Mouse (Mus musculus): ENCODE data around the gene Lat. TPM values are rescaled to one million over a fixed set of nuclear protein-coding genes. Genes with fewer than 3 reads are reported as not detected.
"Not testable (repeated sequence)": the region's sequence is repeated elsewhere in the genome, so short reads cannot be mapped to it uniquely, and the experiment has no call there.

The Lat gene
- polyA plus RNA-seq (2016; fragmentation: Nextera tagmentation; extraction: Ambion mirVana), result 2.0 and 2.4 TPM in 2 replicates

- Histone ChIP-seq H3K4me3 (no peak within 1 kb of the TSS), H3K9me3 (no peaks in the 10 kb centered on the region), H3K4me1 (no peaks in the 10 kb centered on the region), H3K36me3 (replicated peaks) (peaks cover 68% of the 10 kb centered on the region), H3K27ac (no peak within 1 kb of the TSS), H3K27me3 (ENCODE audit: poor library complexity, severe bottlenecking) (no peaks in the 10 kb centered on the region)
- no peak for DNase-seq (ENCODE audit: extremely low spot score, low spot score)
- WGBS, result 80% methylated on average over 13 of the region's 13 CpGs
These were observed at the start of gene Lat for GRCm38 (mm10) chr7:126369393-126369792. Gene Lat, minus strand, starts transcription at chr7:126369570.

- Histone ChIP-seq H3K27me3 (ENCODE audit: poor library complexity, severe bottlenecking) (no peaks in the 10 kb centered on the region), H3K36me3 (replicated peaks) (no peaks in the 10 kb centered on the region), H3K4me3 (no peak overlapping the region), H3K4me1 (peaks cover 23% of the 10 kb centered on the region), H3K27ac (no peak overlapping the region), H3K9me3 (no peaks in the 10 kb centered on the region)
- WGBS, result 78% methylated on average over 3 of the region's 3 CpGs
- DNase-seq (ENCODE audit: extremely low spot score, low spot score), result no peak
These were observed 49.1 kb upstream of the Lat start for GRCm38 (mm10) chr7:126418496-126418895.

DNA sequence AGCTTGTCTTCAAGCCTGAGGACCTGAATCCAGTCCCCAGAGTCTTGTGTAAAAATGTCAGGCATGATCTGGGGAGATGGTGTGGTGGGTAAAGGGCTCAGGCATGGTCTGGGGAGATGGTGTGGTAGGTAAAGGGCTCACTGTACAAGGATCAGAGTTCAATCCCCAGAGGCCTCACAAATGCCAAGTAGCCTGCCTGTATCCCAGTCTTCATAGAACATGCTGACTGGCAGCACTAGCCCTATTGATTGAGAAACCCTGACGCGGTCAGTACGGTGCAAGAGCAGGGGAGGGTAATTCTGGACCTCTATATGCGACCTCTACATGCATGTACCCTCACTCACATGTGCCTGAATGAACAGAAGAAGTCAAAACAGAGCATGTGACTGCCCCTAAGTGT lies 48.2 kb upstream of the Lat start:
- H3K4me1 ChIP-seq, result peaks cover 23% of the 10 kb centered on the region
- 73% methylated on average over 4 of the region's 4 CpGs for WGBS
- no peak for DNase-seq (ENCODE audit: extremely low spot score, low spot score)
- H3K9me3 ChIP-seq, result no peaks in the 10 kb centered on the region
- no peaks in the 10 kb centered on the region for H3K27me3 ChIP-seq (ENCODE audit: poor library complexity, severe bottlenecking)
- H3K4me3 ChIP-seq, result no peak overlapping the region
- peak overlapping the region; percentile 86 for H3K27ac ChIP-seq
- no peaks in the 10 kb centered on the region for H3K36me3 ChIP-seq (replicated peaks)

- Histone ChIP-seq H3K4me3 (peak overlapping the region; percentile 14; the same call in 1 of the 2 replicates), H3K27me3 (ENCODE audit: poor library complexity, severe bottlenecking) (no peaks in the 10 kb centered on the region), H3K36me3 (replicated peaks) (no peaks in the 10 kb centered on the region), H3K9me3 (no peaks in the 10 kb centered on the region), H3K27ac (peak overlapping the region; percentile 86), H3K4me1 (peaks cover 23% of the 10 kb centered on the region)
- DNase-seq (ENCODE audit: extremely low spot score, low spot score), result peak; percentile 41
- WGBS, result 4% methylated on average over 8 of the region's 8 CpGs
These were observed 47.7 kb upstream of the Lat start for GRCm38 (mm10) chr7:126417045-126417444.

GRCm38 (mm10) chr7:126416615-126417014 lies 47.2 kb upstream of the Lat start:
- no peak for DNase-seq (ENCODE audit: extremely low spot score, low spot score)
- Histone ChIP-seq H3K4me1 (peaks cover 23% of the 10 kb centered on the region), H3K4me3 (peak overlapping the region; percentile 14; the same call in 1 of the 2 replicates), H3K27ac (peak overlapping the region; percentile 86), H3K9me3 (no peaks in the 10 kb centered on the region), H3K36me3 (replicated peaks) (no peaks in the 10 kb centered on the region), H3K27me3 (ENCODE audit: poor library complexity, severe bottlenecking) (no peaks in the 10 kb centered on the region)
- 46% methylated on average over 2 of the region's 2 CpGs for WGBS

- no peaks in the 10 kb centered on the region for H3K36me3 ChIP-seq (replicated peaks)
- no peaks in the 10 kb centered on the region for H3K9me3 ChIP-seq
- no peak for DNase-seq (ENCODE audit: extremely low spot score, low spot score)
- 91% methylated on average over 6 of the region's 6 CpGs for WGBS
- no peaks in the 10 kb centered on the region for H3K27me3 ChIP-seq (ENCODE audit: poor library complexity, severe bottlenecking)
- no peak within 1 kb of the TSS; the same call in 1 of the 2 replicates for H3K27ac ChIP-seq
- H3K4me3 ChIP-seq, result no peak within 1 kb of the TSS
- H3K4me1 ChIP-seq, result peaks cover 23% of the 10 kb centered on the region
These were observed 45.4 kb upstream of the Lat start, which contains the start of gene Cd19 for GRCm38 (mm10) chr7:126414725-126415124. Gene Cd19, minus strand, starts transcription at chr7:126414889.

- Histone ChIP-seq H3K27me3 (ENCODE audit: poor library complexity, severe bottlenecking) (no peaks in the 10 kb centered on the region), H3K4me3 (no peak overlapping the region), H3K9me3 (no peaks in the 10 kb centered on the region), H3K27ac (no peak overlapping the region), H3K36me3 (replicated peaks) (no peaks in the 10 kb centered on the region), H3K4me1 (peaks cover under 1% of the 10 kb centered on the region)
- 95% methylated on average over 4 of the region's 4 CpGs for WGBS
- DNase-seq (ENCODE audit: extremely low spot score, low spot score), result no peak
These were observed 41.7 kb upstream of the Lat start for GRCm38 (mm10) chr7:126411061-126411460.

- no peak overlapping the region for H3K27ac ChIP-seq
- no peak overlapping the region for H3K4me3 ChIP-seq
- H3K9me3 ChIP-seq, result no peaks in the 10 kb centered on the region
- no peaks in the 10 kb centered on the region for H3K27me3 ChIP-seq (ENCODE audit: poor library complexity, severe bottlenecking)
- no peaks in the 10 kb centered on the region for H3K4me1 ChIP-seq
- H3K36me3 ChIP-seq (replicated peaks), result no peaks in the 10 kb centered on the region
- no peak for DNase-seq (ENCODE audit: extremely low spot score, low spot score)
- 82% methylated on average over 2 of the region's 2 CpGs for WGBS
These were observed 39.3 kb upstream of the Lat start for GRCm38 (mm10) chr7:126408686-126409085.

- WGBS, result 73% methylated on average over 8 of the region's 8 CpGs
- not testable (repeated sequence) for H3K4me1 ChIP-seq; H3K4me3 ChIP-seq; H3K9me3 ChIP-seq; H3K27me3 ChIP-seq (ENCODE audit: poor library complexity, severe bottlenecking); H3K27ac ChIP-seq; DNase-seq (ENCODE audit: extremely low spot score, low spot score); H3K36me3 ChIP-seq (replicated peaks)
These were observed 33.1 kb upstream of the Lat start for GRCm38 (mm10) chr7:126402518-126402917.

GRCm38 (mm10) chr7:126399548-126399947 lies 30.2 kb upstream of the Lat start:
- Histone ChIP-seq H3K36me3 (replicated peaks) (0 out of 2 replicates have a peak, but pooled peaks cover 2% of the 10 kb centered on the region), H3K4me1 (peaks cover 18% of the 10 kb centered on the region), H3K9me3 (no peaks in the 10 kb centered on the region), H3K27ac (no peak overlapping the region), H3K4me3 (no peak overlapping the region), H3K27me3 (ENCODE audit: poor library complexity, severe bottlenecking) (no peaks in the 10 kb centered on the region)
- WGBS, result 11% methylated on average over 5 of the region's 5 CpGs
- DNase-seq (ENCODE audit: extremely low spot score, low spot score), result peak; percentile 83

DNA sequence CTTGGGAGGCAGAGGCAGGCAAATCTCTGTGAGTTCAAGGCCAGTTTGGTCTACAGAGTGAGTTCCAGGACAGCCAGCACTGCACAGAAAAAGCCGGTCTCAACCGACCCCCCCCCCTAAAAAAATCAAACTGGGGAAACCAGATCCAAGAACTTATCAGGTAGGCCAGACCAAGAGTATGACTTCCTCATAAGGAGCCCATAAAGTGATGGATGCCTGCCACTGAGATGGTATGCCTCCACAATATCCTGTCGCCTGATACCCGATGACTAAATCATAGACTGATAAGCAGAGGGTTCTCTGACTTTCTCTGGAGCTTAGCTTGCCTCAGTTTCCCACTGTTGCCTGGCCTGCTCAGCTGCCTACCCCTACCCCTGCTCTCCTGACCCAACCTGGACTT lies 28.5 kb upstream of the Lat start:
- WGBS, result 88% methylated on average over 4 of the region's 4 CpGs
- H3K9me3 ChIP-seq, result no peaks in the 10 kb centered on the region
- peaks cover 18% of the 10 kb centered on the region for H3K4me1 ChIP-seq
- no peaks in the 10 kb centered on the region for H3K27me3 ChIP-seq (ENCODE audit: poor library complexity, severe bottlenecking)
- 0 out of 2 replicates have a peak, but pooled peaks cover 9% of the 10 kb centered on the region for H3K36me3 ChIP-seq (replicated peaks)
- no peak overlapping the region for H3K4me3 ChIP-seq
- no peak overlapping the region for H3K27ac ChIP-seq
- DNase-seq (ENCODE audit: extremely low spot score, low spot score), result no peak

- Histone ChIP-seq H3K27me3 (ENCODE audit: poor library complexity, severe bottlenecking) (no peaks in the 10 kb centered on the region), H3K27ac (peak overlapping the region; percentile 51; the same call in 1 of the 2 replicates), H3K4me3 (peak overlapping the region; percentile 98), H3K4me1 (peaks cover 18% of the 10 kb centered on the region), H3K9me3 (no peaks in the 10 kb centered on the region), H3K36me3 (replicated peaks) (0 out of 2 replicates have a peak, but pooled peaks cover 9% of the 10 kb centered on the region)
- DNase-seq (ENCODE audit: extremely low spot score, low spot score), result no peak
- WGBS, result 62% methylated on average over 6 of the region's 6 CpGs
These were observed 27.9 kb upstream of the Lat start for GRCm38 (mm10) chr7:126397221-126397620.

DNA sequence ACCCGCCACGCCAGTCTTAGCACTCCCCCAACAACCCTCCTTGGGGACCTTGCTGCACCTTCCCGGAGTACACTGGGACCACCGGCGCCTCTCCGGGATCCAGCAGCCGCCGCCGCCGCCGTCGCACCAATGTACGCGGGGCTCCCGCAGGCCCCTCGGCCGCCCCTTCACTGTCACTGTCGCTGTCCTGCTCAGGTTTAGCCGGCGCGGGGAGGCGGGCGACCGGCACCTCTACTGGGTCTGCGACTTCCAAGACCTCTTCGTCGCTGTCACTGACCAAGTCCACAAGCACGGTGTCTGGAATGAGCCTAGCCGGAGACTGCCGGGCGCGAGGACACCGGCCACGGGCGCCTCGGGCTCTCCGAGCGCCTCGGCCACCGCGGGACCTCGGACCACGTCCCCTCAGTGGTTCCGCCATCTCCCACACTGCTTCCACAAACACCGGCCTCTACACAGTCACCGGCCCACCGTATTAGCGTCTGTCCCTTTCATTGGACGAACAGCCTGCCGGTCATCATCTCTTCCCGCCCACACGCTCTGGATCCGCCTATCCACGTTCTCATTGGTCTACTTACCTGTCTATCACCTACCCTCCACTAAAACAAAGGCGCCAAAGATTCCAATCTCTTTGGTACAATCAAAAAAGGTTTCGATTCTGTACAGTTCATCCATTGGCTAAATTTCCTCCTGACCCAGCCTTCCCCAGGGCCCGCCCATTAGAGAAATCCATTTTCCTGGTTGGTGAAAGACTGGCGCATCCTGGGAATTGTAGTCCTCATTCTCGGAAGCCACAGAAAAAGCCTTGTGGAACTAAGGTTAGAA lies 27.1 kb upstream of the Lat start, which contains the start of gene Nfatc2ip:
TSS of gene Nfatc2ip (minus strand) at position 440 of the 822 bp plus-strand sequence.
- no peaks in the 10 kb centered on the region for H3K9me3 ChIP-seq
- peak within 1 kb of the TSS; percentile 84 for H3K27ac ChIP-seq
- H3K4me3 ChIP-seq, result peak within 1 kb of the TSS; percentile 98
- H3K36me3 ChIP-seq (replicated peaks), result peaks cover 15% of the 10 kb centered on the region
- H3K4me1 ChIP-seq, result peaks cover 18% of the 10 kb centered on the region
- WGBS, result under 1% methylated on average over 59 of the region's 59 CpGs
- DNase-seq (ENCODE audit: extremely low spot score, low spot score), result peak; percentile 93
- H3K27me3 ChIP-seq (ENCODE audit: poor library complexity, severe bottlenecking), result no peaks in the 10 kb centered on the region

Data from forebrain, embryonic 10.5 days (tissue).